Mouse (Mus musculus): Measurements from ENCODE around the gene Gm12248.
"Not testable (repeated sequence)": the region's sequence is repeated elsewhere in the genome, so short reads cannot be mapped to it uniquely, and the experiment has no call there.

- TF ChIP-seq CTCF (IDR thresholded peaks at IDR 0.05; ENCODE audit: control insufficient read depth, insufficient read depth, insufficient replicate concordance, low read depth, low read length); POLR2A (IDR thresholded peaks at IDR 0.05; ENCODE audit: control insufficient read depth, low read depth, low read length): not testable (repeated sequence)
These were observed 5.4 kb upstream of the Gm12248 start for GRCm38 (mm10) chr11:58098366-58098720.

Data from testis, adult 2 months (tissue).